Mouse (Mus musculus): ENCODE results near the gene Nfe2l2.
"Not testable (repeated sequence)": the region's sequence is repeated elsewhere in the genome, so short reads cannot be mapped to it uniquely, and the experiment has no call there.

Gene Nfe2l2

GRCm38 (mm10) chr2:75643950-75644349, 60.5 kb downstream of the Nfe2l2 start:
- no peak for DNase-seq (ENCODE audit: low read depth, low spot score)

GRCm38 (mm10) chr2:75642795-75643550, 61.5 kb downstream of the Nfe2l2 start:
- no peak for DNase-seq (ENCODE audit: low read depth, low spot score)

GRCm38 (mm10) chr2:75642312-75642711, 62.1 kb downstream of the Nfe2l2 start:
- not testable (repeated sequence) for DNase-seq (ENCODE audit: low read depth, low spot score)

- DNase-seq (ENCODE audit: low read depth, low spot score) = not testable (repeated sequence)
Measured at GRCm38 (mm10) chr2:75639535-75639934, 64.9 kb downstream of the Nfe2l2 start.

GRCm38 (mm10) chr2:75637822-75638221, 66.6 kb downstream of the Nfe2l2 start:
- not testable (repeated sequence) for DNase-seq (ENCODE audit: low read depth, low spot score)

GRCm38 (mm10) chr2:75637361-75637760, 67.1 kb downstream of the Nfe2l2 start:
- DNase-seq (ENCODE audit: low read depth, low spot score) = no peak

- DNase-seq (ENCODE audit: low read depth, low spot score) = not testable (repeated sequence)
Measured at GRCm38 (mm10) chr2:75637055-75637304, 67.5 kb downstream of the Nfe2l2 start.

- peak; percentile 59 for DNase-seq (ENCODE audit: low read depth, low spot score)
Measured at GRCm38 (mm10) chr2:75636261-75637054, 68.0 kb downstream of the Nfe2l2 start.

GRCm38 (mm10) chr2:75634431-75634830, 70.0 kb downstream of the Nfe2l2 start:
- not testable (repeated sequence) for DNase-seq (ENCODE audit: low read depth, low spot score)

GRCm38 (mm10) chr2:75633784-75634183, 70.7 kb downstream of the Nfe2l2 start:
- DNase-seq (ENCODE audit: low read depth, low spot score) = no peak

- no peak for DNase-seq (ENCODE audit: low read depth, low spot score)
Measured at GRCm38 (mm10) chr2:75633381-75633780, 71.1 kb downstream of the Nfe2l2 start.

- no peak for DNase-seq (ENCODE audit: low read depth, low spot score)
Measured at GRCm38 (mm10) chr2:75632721-75633181, 71.7 kb downstream of the Nfe2l2 start.

GRCm38 (mm10) chr2:75632043-75632442, 72.4 kb downstream of the Nfe2l2 start:
- no peak for DNase-seq (ENCODE audit: low read depth, low spot score)

GRCm38 (mm10) chr2:75631421-75631820, 73.0 kb downstream of the Nfe2l2 start:
- DNase-seq (ENCODE audit: low read depth, low spot score) = no peak

- no peak for DNase-seq (ENCODE audit: low read depth, low spot score)
Measured at GRCm38 (mm10) chr2:75628487-75628886, 76.0 kb downstream of the Nfe2l2 start.

- DNase-seq (ENCODE audit: low read depth, low spot score) = no peak
Measured at GRCm38 (mm10) chr2:75626597-75627440, 77.6 kb downstream of the Nfe2l2 start.
